Mouse (Mus musculus) spleen, adult 2 months (tissue): ENCODE measurements around the gene Tbk1. TPM values are rescaled to one million over a fixed set of nuclear protein-coding genes. Genes with fewer than 3 reads are reported as not detected.

Experiments
- DNase-seq, 2 experiments: peaks; one replicate each; pipeline versions ENCODE4 v3.0.0 to v3.0.0-alpha.2; 2012 to 2021; ENCODE audit warnings: low spot score in 2 of 2, low read depth in 1 of 2
- H3K27ac ChIP-seq: fragments of 200-500 bp; 2 replicates; pipeline ENCODE4 v1.5.1; 2012; ENCODE audit warnings: low read length, inconsistent platforms; ENCODE audit not compliant: insufficient read depth
- H3K27me3 ChIP-seq: fragments of 200-500 bp; 2 replicates; pipeline ENCODE4 v1.6.1; 2012; ENCODE audit warnings: mild to moderate bottlenecking, moderate library complexity, low read length, inconsistent platforms; ENCODE audit not compliant: control insufficient read depth, insufficient read depth
- H3K36me3 ChIP-seq: fragments of 200-500 bp; 2 replicates; pipeline ENCODE4 v1.6.1; 2012; ENCODE audit warnings: mild to moderate bottlenecking, low read length, inconsistent platforms; ENCODE audit not compliant: control insufficient read depth, insufficient read depth
- H3K4me1 ChIP-seq: fragments of 200-500 bp; 2 replicates; pipeline ENCODE4 v1.6.1; 2011; ENCODE audit warnings: inconsistent platforms; ENCODE audit not compliant: control insufficient read depth, insufficient read depth, insufficient read length
- H3K4me3 ChIP-seq: fragments of 200-500 bp; 2 replicates; pipeline ENCODE4 v1.5.1; 2011; ENCODE audit warnings: mild to moderate bottlenecking, inconsistent platforms; ENCODE audit not compliant: insufficient read depth, insufficient read length; ENCODE audit errors: extremely low read depth
- CTCF ChIP-seq: fragments of 200-500 bp; IDR thresholded peaks from 2 replicates; pipeline ENCODE4 v1.5.1; 2011; ENCODE audit warnings: mild to moderate bottlenecking, inconsistent platforms; ENCODE audit not compliant: insufficient read depth, insufficient read length, insufficient replicate concordance; ENCODE audit errors: extremely low read depth
- POLR2A ChIP-seq: fragments of 200-500 bp; IDR thresholded peaks from 2 replicates; pipeline ENCODE4 v1.6.1; 2011; ENCODE audit warnings: low read depth, low read length, inconsistent platforms
- WGBS: fragments of 180-500 bp; shearing (Covaris S2); methylation state at CpG from one replicate; pipeline ENCODE4 v1.1.7; 2018; 5-methylcytosine and 5-hydroxymethylcytosine counted together
- polyA plus RNA-seq: library from polyadenylated mRNA; depleted of rRNA; stranded (reverse); fragments of >200 nt; gene quantifications from 2 replicates; pipeline ENCODE4 v1.2.3, GENCODE M21; 2012

Tbk1 gene
- polyA plus RNA-seq, 1 experiment: 9.8 TPM

GRCm38 (mm10) chr10:121564447-121564846 lies 22.1 kb downstream of the Tbk1 start:
- DNase-seq: no peak
- peaks cover 40% of the 10 kb centered on the region for H3K36me3 ChIP-seq
- H3K27ac ChIP-seq: no peak overlapping the region
- TF ChIP-seq POLR2A (no peak), CTCF (no peak)
- 76% methylated on average over 8 of the region's 8 CpGs for WGBS
- no peak overlapping the region for H3K4me3 ChIP-seq
- H3K27me3 ChIP-seq: no peaks in the 10 kb centered on the region
- no peaks in the 10 kb centered on the region for H3K4me1 ChIP-seq

- WGBS: 91% methylated on average over 2 of the region's 2 CpGs
- TF ChIP-seq POLR2A (no peak), CTCF (no peak)
Measured at GRCm38 (mm10) chr10:121558231-121558630, 28.4 kb downstream of the Tbk1 start.

GRCm38 (mm10) chr10:121556263-121556662 lies 30.3 kb downstream of the Tbk1 start:
- DNase-seq: no peak
- no peaks in the 10 kb centered on the region for H3K4me1 ChIP-seq
- peaks cover 51% of the 10 kb centered on the region for H3K36me3 ChIP-seq
- H3K27me3 ChIP-seq: no peaks in the 10 kb centered on the region
- no peak overlapping the region for H3K4me3 ChIP-seq
- TF ChIP-seq POLR2A (no peak), CTCF (no peak)
- no peak overlapping the region for H3K27ac ChIP-seq
- WGBS: 60% methylated on average over 6 of the region's 6 CpGs

More at GRCm38 (mm10) chr10:121558231-121558630, 28.4 kb downstream of the Tbk1 start:
- Histone ChIP-seq H3K4me3 (no peak overlapping the region), H3K4me1 (no peaks in the 10 kb centered on the region), H3K27me3 (no peaks in the 10 kb centered on the region), H3K27ac (no peak overlapping the region), H3K36me3 (peaks cover 48% of the 10 kb centered on the region)
- no peak for DNase-seq

- TF ChIP-seq POLR2A (no peak), CTCF (no peak)
- no peak for DNase-seq
- 92% methylated on average over 9 of the region's 9 CpGs for WGBS
- H3K27ac ChIP-seq: no peak overlapping the region
- H3K27me3 ChIP-seq: no peaks in the 10 kb centered on the region
- no peaks in the 10 kb centered on the region for H3K4me1 ChIP-seq
- peaks cover 50% of the 10 kb centered on the region for H3K36me3 ChIP-seq
- no peak overlapping the region for H3K4me3 ChIP-seq
Measured at GRCm38 (mm10) chr10:121550334-121550733, 36.3 kb downstream of the Tbk1 start.

- Histone ChIP-seq H3K4me1 (peaks cover 4% of the 10 kb centered on the region; the same call in 1 of the 2 replicates), H3K4me3 (no peak overlapping the region), H3K27me3 (no peaks in the 10 kb centered on the region), H3K27ac (no peak overlapping the region), H3K36me3 (peaks cover 49% of the 10 kb centered on the region)
- TF ChIP-seq POLR2A (no peak), CTCF (no peak)
- no peak for DNase-seq
- 38% methylated on average over 5 of the region's 5 CpGs for WGBS
Measured at GRCm38 (mm10) chr10:121549670-121550069, 36.9 kb downstream of the Tbk1 start.

GRCm38 (mm10) chr10:121547162-121547561 lies 39.4 kb downstream of the Tbk1 start:
- peaks cover 31% of the 10 kb centered on the region for H3K36me3 ChIP-seq
- no peak for DNase-seq
- no peak overlapping the region for H3K27ac ChIP-seq
- H3K27me3 ChIP-seq: no peaks in the 10 kb centered on the region
- 84% methylated on average over 6 of the region's 6 CpGs for WGBS
- TF ChIP-seq POLR2A (no peak), CTCF (no peak)
- H3K4me3 ChIP-seq: no peak overlapping the region
- H3K4me1 ChIP-seq: peaks cover 4% of the 10 kb centered on the region; the same call in 1 of the 2 replicates

DNA sequence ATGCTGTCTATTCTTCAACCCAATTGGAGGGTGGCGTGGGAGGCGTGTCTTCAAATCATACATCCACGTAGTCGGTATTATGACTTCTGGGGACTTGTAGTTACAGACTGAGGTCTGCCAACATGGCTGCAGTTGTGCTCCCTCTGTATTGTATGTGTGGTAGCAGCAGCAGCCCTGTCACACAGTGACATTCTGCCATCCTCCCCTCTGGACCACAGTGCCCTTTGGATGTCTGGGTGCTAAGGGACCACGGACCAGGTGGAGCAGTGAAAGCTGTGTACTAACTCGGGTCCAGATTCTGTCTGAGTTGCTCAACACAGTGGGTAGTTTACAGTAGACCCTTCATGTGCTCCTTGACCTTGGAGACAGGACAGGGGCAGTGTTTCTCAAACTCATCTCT lies 43.0 kb downstream of the Tbk1 start:
- no peak for TF ChIP-seq POLR2A
- TF ChIP-seq CTCF: no peak
- H3K36me3 ChIP-seq: peaks cover 14% of the 10 kb centered on the region
- 96% methylated on average over 6 of the region's 6 CpGs for WGBS
- DNase-seq: no peak
- H3K4me3 ChIP-seq: no peak overlapping the region
- peaks cover 4% of the 10 kb centered on the region; the same call in 1 of the 2 replicates for H3K4me1 ChIP-seq
- H3K27ac ChIP-seq: no peak overlapping the region
- no peaks in the 10 kb centered on the region for H3K27me3 ChIP-seq
